Mouse (Mus musculus) layer of hippocampus, adult 2 months (tissue): ENCODE results near the gene Ensa. TPM values are rescaled to one million over a fixed set of nuclear protein-coding genes. Genes with fewer than 3 reads are reported as not detected.
"Not testable (repeated sequence)": the region's sequence is repeated elsewhere in the genome, so short reads cannot be mapped to it uniquely, and the experiment has no call there.

ENCODE experiments used
- DNase-seq, 2 experiments: peaks; one replicate each; pipeline ENCODE4 v3.0.0; 2022; ENCODE audit warnings: low spot score in 2 of 2
- H3K27ac ChIP-seq: fragments of 200-600 bp; 2 replicates; pipeline ENCODE4 v1.8.1; 2022
- H3K4me3 ChIP-seq: fragments of 200-600 bp; 2 replicates; pipeline ENCODE4 v1.8.1; 2022; ENCODE audit warnings: mild to moderate bottlenecking
- CTCF ChIP-seq: fragments of 200-600 bp; conservative IDR thresholded peaks from 2 replicates; pipeline ENCODE4 v1.8.1; 2022; ENCODE audit warnings: antibody characterized with exemption, mild to moderate bottlenecking, moderate library complexity
- total RNA-seq, 2 experiments: library from RNA; stranded (reverse); gene quantifications; 2 replicates each; pipeline ENCODE4 v1.2.3; 2021

Gene Ensa
- total RNA-seq, 2 experiments from 2014 or later, result 302 to 322 TPM

- not testable (repeated sequence) for DNase-seq, H3K4me3 ChIP-seq, H3K27ac ChIP-seq
- peak; percentile 62 for TF ChIP-seq CTCF
Measured at GRCm38 (mm10) chr3:95670419-95670818, 45.6 kb downstream of the Ensa start.

- no peak for TF ChIP-seq CTCF
- H3K4me3 ChIP-seq, result no peak overlapping the region
- no peak overlapping the region for H3K27ac ChIP-seq
- no peak for DNase-seq
Measured at GRCm38 (mm10) chr3:95671201-95671600, 46.4 kb downstream of the Ensa start.

GRCm38 (mm10) chr3:95672461-95672860, 47.7 kb downstream of the Ensa start:
- TF ChIP-seq CTCF, result no peak
- Histone ChIP-seq H3K4me3 (no peak overlapping the region), H3K27ac (peak overlapping the region; percentile 83; the same call in 1 of the 2 replicates)
- DNase-seq, result no peak

- TF ChIP-seq CTCF, result no peak
- H3K4me3 ChIP-seq, result no peak overlapping the region
- DNase-seq, result no peak
- H3K27ac ChIP-seq, result peak overlapping the region; percentile 83
Measured at GRCm38 (mm10) chr3:95672861-95673706, 48.3 kb downstream of the Ensa start.

- H3K27ac ChIP-seq, result peak overlapping the region; percentile 83
- H3K4me3 ChIP-seq, result no peak overlapping the region
- no peak for TF ChIP-seq CTCF
- DNase-seq, result no peak
Measured at GRCm38 (mm10) chr3:95673707-95674211, 49.0 kb downstream of the Ensa start.

- DNase-seq, result no peak
- TF ChIP-seq CTCF, result no peak
- H3K4me3 ChIP-seq, result no peak overlapping the region
- peak overlapping the region; percentile 83 for H3K27ac ChIP-seq
Measured at GRCm38 (mm10) chr3:95674236-95674635, 49.4 kb downstream of the Ensa start.

GRCm38 (mm10) chr3:95674812-95675211, 50.0 kb downstream of the Ensa start:
- DNase-seq, result no peak
- TF ChIP-seq CTCF, result no peak

GRCm38 (mm10) chr3:95675301-95676092, 50.7 kb downstream of the Ensa start:
- peak; percentile 35 to 38 for DNase-seq
- Histone ChIP-seq H3K4me3 (no peak overlapping the region), H3K27ac (peak overlapping the region; percentile 83)
- TF ChIP-seq CTCF, result peak; percentile 91

More at GRCm38 (mm10) chr3:95674812-95675211, 50.0 kb downstream of the Ensa start:
- no peak overlapping the region for H3K4me3 ChIP-seq
- peak overlapping the region; percentile 83 for H3K27ac ChIP-seq

- peak overlapping the region; percentile 83 for H3K27ac ChIP-seq
- peak; percentile 86 for TF ChIP-seq CTCF
- DNase-seq, result peak in 1 of 2 experiments; percentile 50
- H3K4me3 ChIP-seq, result no peak overlapping the region
Measured at GRCm38 (mm10) chr3:95676745-95677419, 52.1 kb downstream of the Ensa start.

- no peak for DNase-seq
- Histone ChIP-seq H3K4me3 (no peak overlapping the region), H3K27ac (peak overlapping the region; percentile 83)
- TF ChIP-seq CTCF, result no peak
Measured at GRCm38 (mm10) chr3:95677420-95678090, 52.8 kb downstream of the Ensa start.

- no peak overlapping the region for H3K4me3 ChIP-seq
- no peak for TF ChIP-seq CTCF
- H3K27ac ChIP-seq, result no peak overlapping the region
- no peak for DNase-seq
Measured at GRCm38 (mm10) chr3:95679551-95679950, 54.8 kb downstream of the Ensa start.

GRCm38 (mm10) chr3:95680673-95681072, 55.9 kb downstream of the Ensa start:
- TF ChIP-seq CTCF, result no peak
- no peak for DNase-seq
- Histone ChIP-seq H3K27ac (no peak overlapping the region), H3K4me3 (no peak overlapping the region)

GRCm38 (mm10) chr3:95681365-95681764, 56.6 kb downstream of the Ensa start:
- Histone ChIP-seq H3K27ac (no peak overlapping the region), H3K4me3 (no peak overlapping the region)
- DNase-seq, result no peak
- TF ChIP-seq CTCF, result no peak

Other genes starting within 250 kb of the Ensa start
- not detected for gene 4930558C23Rik, start 222.2 kb upstream of the Ensa start, total RNA-seq
- 10 to 100 TPM; 36.0 to 45.1 TPM for gene Arnt, start 190.6 kb upstream of the Ensa start, total RNA-seq
- 1 to 10 TPM; 2.6 TPM for gene Ctsk, start 125.7 kb upstream of the Ensa start, total RNA-seq
- gene Ctss, start 98.2 kb upstream of the Ensa start, total RNA-seq, result 10 to 100 TPM; 55.0 to 57.5 TPM
- gene Hormad1, start 65.3 kb upstream of the Ensa start, total RNA-seq, result not detected
- 10 to 100 TPM; 21.6 to 23.2 TPM for gene Golph3l, start 36.1 kb upstream of the Ensa start, total RNA-seq
- 10 to 100 TPM; 49.6 to 55.2 TPM for gene Mcl1, start 33.8 kb downstream of the Ensa start, total RNA-seq
- gene Adamtsl4, start 62.9 kb downstream of the Ensa start, total RNA-seq, result 1 to 10 TPM; 7.0 to 7.9 TPM
- gene Ecm1, start 114.6 kb downstream of the Ensa start, total RNA-seq, result 10 to 100 TPM in 1 of 2 experiments, 1 to 10 TPM in 1; 9.3 to 10.5 TPM
- gene Tars2, start 135.2 kb downstream of the Ensa start, total RNA-seq, result 10 to 100 TPM; 43.1 to 44.0 TPM
- gene Rprd2, start 193.9 kb downstream of the Ensa start, total RNA-seq, result 10 to 100 TPM; 60.3 to 65.5 TPM
- 10 to 100 TPM; 33.0 to 38.1 TPM for gene Prpf3, start 230.9 kb downstream of the Ensa start, total RNA-seq
- 100 to 1,000 TPM; 155 to 164 TPM for gene Mrps21, start 246.5 kb downstream of the Ensa start, total RNA-seq